Mouse (Mus musculus): ENCODE measurements around the gene Pou2f2.

DNA sequence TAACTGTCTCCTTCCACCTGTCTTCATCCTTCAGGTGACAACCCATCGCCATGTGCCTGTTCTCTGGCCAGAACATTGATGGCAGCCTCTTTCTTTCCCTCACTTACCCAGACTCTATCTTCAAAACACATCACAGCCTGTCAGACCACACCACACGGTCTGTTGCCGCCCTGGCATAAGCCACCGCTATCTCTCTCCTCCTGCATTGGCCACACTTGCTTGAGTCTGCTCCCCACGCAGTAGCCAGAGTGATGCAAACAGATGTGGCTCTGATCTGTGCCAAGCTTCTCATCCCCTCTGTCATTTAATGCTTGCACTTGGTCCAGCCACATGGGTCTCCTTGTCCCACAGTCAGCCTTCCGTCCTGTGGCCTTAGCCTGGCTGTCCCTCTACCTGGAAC is 116.2 kb downstream of the Pou2f2 start:
- no peak for TF ChIP-seq EP300 (optimal IDR thresholded peaks at IDR 0.05)
- TF ChIP-seq CTCF (IDR thresholded peaks at IDR 0.05; ENCODE audit: low read depth) = no peak
